11 mouse cellular contexts compared by ENCODE assay signal in the genomic region with DNA sequence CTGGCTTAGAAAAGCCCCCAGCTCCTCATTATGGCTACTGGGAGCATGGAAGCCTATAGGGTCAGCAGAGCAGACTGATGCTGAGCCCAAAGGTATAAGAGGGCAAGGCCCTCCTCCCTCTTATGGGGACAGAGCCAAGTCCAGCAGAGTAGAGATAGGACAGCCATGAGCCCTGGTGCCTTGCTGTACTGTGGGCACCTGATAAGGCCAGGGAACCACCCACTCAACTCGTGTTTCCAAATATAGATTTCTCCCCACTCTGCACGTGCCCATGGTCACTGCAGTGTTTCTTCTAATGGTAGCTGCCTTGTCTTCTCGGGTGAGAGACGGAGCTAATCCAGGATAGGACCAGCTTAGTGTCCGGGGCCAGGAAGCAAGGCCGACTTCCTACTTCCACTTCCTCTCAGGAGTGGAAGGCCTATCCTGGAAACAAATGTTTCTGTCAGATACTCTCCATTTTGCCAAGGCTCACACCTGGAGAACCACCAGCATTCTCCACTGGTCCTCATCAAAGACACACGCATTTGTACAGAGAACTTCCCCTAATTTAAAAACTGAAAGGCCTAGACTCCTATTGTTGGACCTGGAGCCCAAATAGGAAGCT. TPM values are rescaled to one million over a fixed set of nuclear protein-coding genes. Genes with fewer than 3 reads are reported as not detected.
DNase-seq lines count a peak whose midpoint lies in the region; ATAC-seq and TF ChIP-seq lines count a peak whose summit lies in the region.
"Had no signal": no experiment of that assay in that cellular context is flagged by ENCODE, and none has a peak within 500 bp of the region (broad histone marks: within the 10 kb centered on the region; RNA-seq: fewer than 3 reads in every experiment).

No protein-coding gene starts in this region.

- H3K9ac ChIP-seq in lung, embryonic 16.5 days (ENCODE audit: low read length): no peak overlapping the region
- H3K9ac ChIP-seq in liver, embryonic 12.5 days: peak overlapping the region; percentile 64

- no peak overlapping the region for H3K27ac ChIP-seq in lung, embryonic 16.5 days (ENCODE audit: low read length)
- peak overlapping the region; percentile 98 for H3K27ac ChIP-seq in liver, embryonic 12.5 days
- no peak overlapping the region for H3K27ac ChIP-seq in cerebellum, adult 2 months (ENCODE audit: insufficient read depth, low read length)

- H3K36me3 ChIP-seq in lung, embryonic 16.5 days (ENCODE audit: control insufficient read depth, insufficient read depth, low read length): no peaks in the 10 kb centered on the region
- H3K36me3 ChIP-seq in liver, embryonic 12.5 days: no peaks in the 10 kb centered on the region

- peak; percentile 49; the same call in 1 of the 2 replicates for ATAC-seq in lung, embryonic 16.5 days (ENCODE audit: low read depth)
- ATAC-seq in liver, embryonic 12.5 days: peak; percentile 90
- ATAC-seq: inflammation-experienced regulatory T-cells, adult 6 months; midbrain, embryonic 16.5 days had no signal

- no peaks in the 10 kb centered on the region for H3K27me3 ChIP-seq in lung, embryonic 16.5 days (ENCODE audit: control insufficient read depth, insufficient read depth, low read depth, low read length)
- peaks cover 10% of the 10 kb centered on the region for H3K27me3 ChIP-seq in liver, embryonic 12.5 days (replicated peaks)
- no peaks in the 10 kb centered on the region for H3K27me3 ChIP-seq in cerebellum, adult 2 months (ENCODE audit: control insufficient read depth, insufficient read depth, low read length)
- H3K27me3 ChIP-seq: CH12.LX had no signal

- no peak for TF ChIP-seq CTCF in cerebellum, adult 2 months (IDR thresholded peaks at IDR 0.05; ENCODE audit: borderline replicate concordance, insufficient read depth, low read depth, low read length)

- no peaks in the 10 kb centered on the region for H3K9me3 ChIP-seq in lung, embryonic 16.5 days (ENCODE audit: control insufficient read depth, low read length)
- H3K9me3 ChIP-seq in liver, embryonic 12.5 days (replicated peaks): no peaks in the 10 kb centered on the region

- H3K4me2 ChIP-seq in lung, embryonic 16.5 days (ENCODE audit: low read depth, low read length): no peak overlapping the region
- H3K4me2 ChIP-seq in liver, embryonic 12.5 days: peak overlapping the region; percentile 65

- no peaks in the 10 kb centered on the region for H3K4me1 ChIP-seq in lung, embryonic 16.5 days (replicated peaks; ENCODE audit: control insufficient read depth, insufficient read depth, low read length)
- H3K4me1 ChIP-seq in liver, embryonic 12.5 days: peaks cover 72% of the 10 kb centered on the region
- H3K4me1 ChIP-seq in cerebellum, adult 2 months (ENCODE audit: control insufficient read depth, insufficient read depth, low read length): peaks cover 30% of the 10 kb centered on the region

- no peak for DNase-seq in lung, postnatal 25 days (ENCODE audit: low spot score)
- peak; percentile 47 for DNase-seq in heart, adult 8-10 months (ENCODE audit: low spot score)
- DNase-seq in spleen, postnatal 4 days (ENCODE audit: low spot score in 2 of 2): peak; percentile 77 to 80
- DNase-seq in cerebellum, adult 2 months: no peak
- DNase-seq in urinary bladder, adult 2 months (ENCODE audit: low spot score): no peak
- DNase-seq in urinary bladder, postnatal 4 days (ENCODE audit: low spot score in 2 of 2): no peak

- 67% methylated on average over 7 of the region's 7 CpGs for WGBS in lung, embryonic 16.5 days
- 23% methylated on average over 7 of the region's 7 CpGs for WGBS in liver, embryonic 12.5 days (ENCODE audit: insufficient replicate concordance)
- WGBS in cerebellum, adult 2 months: 69% methylated on average over 7 of the region's 7 CpGs

- no peak overlapping the region for H3K4me3 ChIP-seq in lung, embryonic 16.5 days (ENCODE audit: low read length)
- peak overlapping the region; percentile 20; the same call in 1 of the 2 replicates for H3K4me3 ChIP-seq in liver, embryonic 12.5 days
- no peak overlapping the region for H3K4me3 ChIP-seq in cerebellum, adult 2 months (replicated peaks; ENCODE audit: insufficient read depth, low read depth, low read length)

- no peak for TF ChIP-seq POLR2A in cerebellum, adult 2 months (IDR thresholded peaks at IDR 0.05; ENCODE audit: borderline replicate concordance, insufficient read depth, low read length)

RNA-seq across cellular contexts. Expression of a gene that starts 53.2 kb away (rescaled TPM):
- polyA plus RNA-seq in lung, embryonic 16.5 days (2015; fragmentation: Nextera tagmentation; extraction: Ambion mirVana): 20.2 and 22.6 TPM in 2 replicates
- 10 to 100 TPM; 38.7 to 49.2 (median 46.0) TPM for total RNA-seq in heart, adult 8-10 months (2022)
- polyA plus RNA-seq in liver, embryonic 12.5 days (2016; fragmentation: Nextera tagmentation; extraction: Ambion mirVana): 38.3 and 39.3 TPM in 2 replicates
- polyA plus RNA-seq in cerebellum, adult 2 months (2012; rRNA removed): 71.8 and 72.4 TPM in 2 replicates
- 37.6 and 43.3 TPM in 2 replicates for polyA plus RNA-seq in urinary bladder, adult 2 months (2012; rRNA removed)

Comparison
In these comparisons a context has a peak if more than half of its experiments do, and no peak if none do; other contexts are left out.
1. DNase-seq: peak in heart, adult 8-10 months (single experiment) and spleen, postnatal 4 days (2 of 2); none in lung, postnatal 25 days (single experiment), cerebellum, adult 2 months (0 of 2), urinary bladder, adult 2 months (single experiment) and urinary bladder, postnatal 4 days (0 of 2).